Mouse (Mus musculus): ENCODE data around the gene Cs. TPM values are rescaled to one million over a fixed set of nuclear protein-coding genes. Genes with fewer than 3 reads are reported as not detected.
"Not testable (repeated sequence)": the region's sequence is repeated elsewhere in the genome, so short reads cannot be mapped to it uniquely, and the experiment has no call there.

Cs gene
- total RNA-seq, 2 experiments from 2014 or later: 277 to 286 TPM

DNA sequence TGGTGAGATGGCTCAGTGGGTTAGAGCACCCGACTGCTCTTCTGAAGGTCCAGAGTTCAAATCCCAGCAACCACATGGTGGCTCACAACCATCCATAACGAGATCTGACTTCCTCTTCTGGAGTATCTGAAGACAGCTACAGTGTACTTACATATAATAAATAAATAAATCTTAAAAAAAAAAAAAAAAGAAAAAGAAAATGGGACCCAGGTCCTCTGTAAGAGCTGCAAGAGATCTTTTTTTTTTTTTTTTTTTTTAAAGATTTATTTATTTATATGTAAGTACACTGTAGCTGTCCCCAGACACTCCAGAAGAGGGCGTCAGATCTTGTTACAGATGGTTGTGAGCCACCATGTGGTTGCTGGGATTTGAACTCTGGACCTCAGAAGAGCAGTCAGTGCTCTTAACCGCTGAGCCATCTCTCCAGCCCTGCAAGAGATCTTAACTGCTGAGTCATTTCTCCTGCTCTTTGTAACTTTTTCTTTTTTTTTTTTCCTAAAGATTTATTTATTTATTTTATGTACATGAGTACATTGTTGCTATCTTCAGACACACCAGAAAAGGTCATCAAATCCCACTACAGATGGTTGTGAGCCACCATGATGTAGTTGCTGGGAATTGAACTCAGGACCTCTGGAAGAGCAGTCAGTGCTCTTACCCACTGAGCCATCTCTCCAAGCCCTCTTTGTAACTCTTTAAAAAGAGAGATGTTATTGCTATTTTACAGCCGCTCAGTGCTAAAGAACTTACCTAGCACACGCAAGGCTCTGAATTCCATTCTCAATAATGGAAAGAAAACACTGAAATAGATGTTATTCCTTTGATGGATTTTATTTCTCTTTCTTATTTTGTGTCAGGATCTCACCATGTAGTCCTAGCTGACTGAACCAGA, 4.9 kb upstream of the Cs start:
- not testable (repeated sequence) for DNase-seq (ENCODE audit: low spot score in 2 of 2)

DNA sequence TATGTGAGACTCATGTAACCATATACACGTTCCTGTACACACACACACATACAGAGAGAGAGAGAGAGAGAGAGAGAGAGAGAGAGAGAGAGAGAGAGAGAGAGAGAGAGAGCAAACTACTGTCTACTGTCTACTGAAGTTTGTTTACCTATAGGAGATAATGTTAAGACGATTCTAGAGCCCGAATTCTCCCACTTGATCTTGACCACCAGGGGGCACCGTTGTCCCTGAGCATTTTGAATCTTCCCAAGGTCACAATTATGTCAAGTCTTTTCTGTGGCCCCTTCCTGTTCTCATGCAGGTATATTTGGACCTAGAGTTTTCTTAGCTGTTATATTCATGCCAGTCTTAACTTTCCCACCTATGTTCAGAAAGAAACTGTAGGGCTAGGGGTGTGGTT, 2.0 kb upstream of the Cs start:
- DNase-seq (ENCODE audit: low spot score in 2 of 2): peak; percentile 64 to 71

- no peak for DNase-seq (ENCODE audit: low spot score in 2 of 2)
These were observed 1.3 kb upstream of the Cs start for GRCm38 (mm10) chr10:128336195-128336594.

GRCm38 (mm10) chr10:128336597-128336996, 937 bp upstream of the Cs start:
- no peak for DNase-seq (ENCODE audit: low spot score in 2 of 2)

GRCm38 (mm10) chr10:128338415-128338814, 881 bp downstream of the Cs start:
- no peak for DNase-seq (ENCODE audit: low spot score in 2 of 2)

DNA sequence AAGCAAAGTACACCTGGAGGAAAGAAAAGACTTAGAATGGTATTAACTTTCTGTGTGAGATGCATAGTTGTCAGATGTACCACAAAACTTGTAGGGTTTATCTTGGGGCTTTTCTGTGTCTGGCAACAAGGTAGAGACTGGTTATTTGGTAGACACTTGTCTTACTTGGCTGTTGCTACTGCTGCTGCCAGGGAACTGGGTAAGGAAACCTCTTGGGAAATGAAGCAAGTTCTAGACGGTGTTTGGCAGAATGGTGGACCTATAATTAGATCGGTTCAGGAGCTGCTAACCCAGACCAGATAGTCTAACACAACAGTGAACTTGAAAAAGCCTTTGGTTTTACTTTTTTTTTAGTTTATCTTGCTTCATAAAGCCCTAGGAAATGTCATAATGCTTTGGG, 1.4 kb downstream of the Cs start:
- DNase-seq (ENCODE audit: low spot score in 2 of 2): no peak

- DNase-seq (ENCODE audit: low spot score in 2 of 2): no peak
These were observed 2.7 kb downstream of the Cs start for GRCm38 (mm10) chr10:128340257-128340656.

- no peak for DNase-seq (ENCODE audit: low spot score in 2 of 2)
These were observed 5.9 kb downstream of the Cs start for GRCm38 (mm10) chr10:128343436-128343835.

DNA sequence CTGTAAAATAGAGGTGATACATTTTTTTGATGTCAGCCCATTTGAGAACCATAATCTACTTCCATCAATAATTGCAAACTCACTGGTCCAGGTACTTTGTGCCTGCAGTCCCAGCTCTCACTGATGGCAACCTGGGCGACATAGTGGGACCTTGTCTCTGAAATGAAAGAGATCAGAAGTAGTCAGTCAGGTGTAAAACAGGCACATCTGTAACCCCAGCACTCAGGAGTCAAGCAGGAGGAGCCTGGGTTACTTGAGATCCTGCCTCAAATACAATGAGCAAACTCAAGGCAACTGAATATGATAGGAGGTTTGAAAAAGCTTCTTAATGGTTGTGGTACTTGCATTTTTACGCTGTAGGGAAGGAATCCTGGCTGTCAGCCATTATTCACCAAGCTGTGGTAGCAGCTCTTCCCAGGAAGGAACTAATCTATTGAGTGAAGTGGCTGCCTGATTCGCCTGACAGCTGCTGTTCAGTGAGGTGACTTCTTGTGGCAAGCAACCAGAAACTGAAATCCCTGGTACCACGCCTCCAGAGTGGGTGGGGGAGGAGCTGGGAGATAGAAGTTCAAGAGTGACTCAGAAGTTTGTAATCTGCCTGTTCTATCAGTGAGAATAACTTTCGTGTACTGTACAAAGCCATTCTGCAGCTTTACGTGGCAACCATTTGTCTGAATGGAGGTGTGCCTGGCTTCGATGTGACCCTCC, 7.2 kb downstream of the Cs start:
- peak; percentile 35 to 45 for DNase-seq (ENCODE audit: low spot score in 2 of 2)

DNA sequence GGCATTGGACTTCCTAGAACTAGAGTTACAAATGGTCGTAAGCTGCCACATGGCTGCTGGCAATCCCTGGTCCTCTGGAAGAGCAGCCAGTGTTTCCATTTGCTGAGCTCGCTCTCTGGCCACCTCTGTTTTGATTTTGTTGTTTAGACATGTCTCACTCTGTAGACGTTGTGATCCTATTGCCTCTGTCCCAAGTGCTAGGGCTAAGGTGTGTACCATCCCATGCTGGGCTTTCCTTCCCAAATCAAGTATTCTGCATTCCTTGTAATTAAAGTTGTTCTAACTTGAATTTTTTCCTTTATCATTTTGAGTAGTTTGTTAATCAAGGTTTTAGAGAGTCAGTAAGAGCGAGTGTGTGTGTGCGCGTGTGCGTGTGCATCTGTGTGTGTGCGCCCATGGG, 10.0 kb downstream of the Cs start:
- DNase-seq (ENCODE audit: low spot score in 2 of 2): no peak

DNA sequence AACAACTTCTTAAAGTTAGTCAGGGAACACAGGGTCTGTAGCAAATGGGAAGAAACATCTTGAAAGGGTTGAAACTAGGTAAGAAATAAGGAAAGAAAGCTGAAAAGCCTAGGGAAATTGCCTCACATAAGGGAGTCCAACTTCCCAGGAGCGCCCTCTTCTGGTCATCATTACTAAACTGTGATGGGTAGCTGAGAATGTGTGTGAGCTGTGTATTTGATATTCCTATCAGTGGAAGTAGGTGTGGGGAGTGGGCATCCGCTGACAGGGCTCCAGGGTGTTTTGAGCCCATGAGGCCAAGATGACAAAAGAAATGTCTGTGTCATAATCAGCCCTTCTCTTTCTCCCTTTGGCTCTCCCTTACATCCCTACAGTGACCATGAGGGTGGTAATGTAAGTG, 21.3 kb downstream of the Cs start:
- DNase-seq (ENCODE audit: low spot score in 2 of 2): peak; percentile 53 to 66

DNA sequence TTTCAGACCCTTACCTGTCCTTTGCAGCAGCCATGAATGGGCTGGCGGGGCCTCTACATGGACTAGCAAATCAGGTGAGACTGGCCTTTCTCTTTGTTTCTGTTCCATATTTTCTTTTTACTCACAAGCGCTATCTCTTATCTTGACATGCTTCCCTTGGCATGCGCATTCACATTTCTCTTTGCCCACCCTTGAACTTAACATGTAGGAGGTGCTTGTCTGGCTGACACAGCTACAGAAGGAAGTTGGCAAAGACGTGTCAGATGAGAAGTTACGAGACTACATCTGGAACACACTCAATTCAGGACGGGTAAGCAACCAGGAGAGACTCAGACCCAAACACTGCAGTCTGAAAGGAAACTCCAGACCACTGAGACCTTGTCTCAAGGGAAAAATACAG, 21.7 kb downstream of the Cs start:
- DNase-seq (ENCODE audit: low spot score in 2 of 2): no peak

- DNase-seq (ENCODE audit: low spot score in 2 of 2): no peak
These were observed 24.3 kb downstream of the Cs start for GRCm38 (mm10) chr10:128361836-128362235.

DNA sequence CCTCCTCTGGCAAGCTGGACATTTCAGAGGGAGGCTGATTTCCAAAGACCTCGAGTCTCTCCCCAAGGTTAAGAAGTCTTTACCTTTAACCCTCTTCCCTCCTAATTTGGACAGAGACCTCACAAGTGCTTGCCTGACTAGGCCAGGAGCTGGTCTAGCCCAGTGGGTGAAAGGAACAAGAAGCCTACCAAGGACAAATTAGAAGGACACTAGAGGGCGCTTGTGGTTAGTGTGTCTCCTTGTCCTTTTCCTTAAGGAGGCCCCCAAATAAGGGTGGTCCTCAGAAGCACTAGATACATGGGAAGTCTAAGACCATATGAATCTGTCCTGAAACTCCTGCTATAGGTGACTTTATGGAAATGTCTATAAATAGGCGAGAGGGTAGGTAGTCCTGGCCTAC, 25.0 kb downstream of the Cs start:
- DNase-seq (ENCODE audit: low spot score in 2 of 2): peak in 1 of 2 experiments; percentile 37

DNA sequence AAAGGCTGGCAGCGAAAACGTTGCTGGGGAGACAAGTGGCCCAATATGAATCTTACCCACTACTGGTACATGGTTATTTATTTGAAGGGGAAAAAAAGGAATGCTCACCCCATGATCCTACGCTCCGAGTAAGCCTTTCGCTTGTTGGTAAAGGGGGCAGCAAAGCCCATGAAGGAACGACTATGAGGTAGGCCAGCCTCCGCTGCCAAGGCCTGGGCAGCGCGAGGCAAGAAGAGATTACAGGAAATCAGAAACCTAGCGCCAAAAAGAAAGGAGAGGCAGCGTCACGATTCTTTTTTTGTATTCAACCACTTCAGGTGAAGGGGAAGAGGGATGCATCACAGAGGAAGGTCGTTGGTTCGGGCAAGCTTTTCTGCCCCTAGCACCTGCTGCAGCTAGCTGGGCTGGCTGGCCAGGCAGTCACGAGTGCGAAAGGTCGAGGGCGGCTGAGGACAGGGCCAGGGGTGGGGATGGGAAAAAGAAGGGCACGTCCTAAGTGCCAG, 30.4 kb downstream of the Cs start:
- no peak for DNase-seq (ENCODE audit: low spot score in 2 of 2)

GRCm38 (mm10) chr10:128368402-128369217, 31.1 kb downstream of the Cs start, which contains the start of gene Coq10a:
Gene Coq10a (minus strand): TSS chr10:128368997.
- DNase-seq (ENCODE audit: low spot score in 2 of 2): peak; percentile 89 to 91

DNA sequence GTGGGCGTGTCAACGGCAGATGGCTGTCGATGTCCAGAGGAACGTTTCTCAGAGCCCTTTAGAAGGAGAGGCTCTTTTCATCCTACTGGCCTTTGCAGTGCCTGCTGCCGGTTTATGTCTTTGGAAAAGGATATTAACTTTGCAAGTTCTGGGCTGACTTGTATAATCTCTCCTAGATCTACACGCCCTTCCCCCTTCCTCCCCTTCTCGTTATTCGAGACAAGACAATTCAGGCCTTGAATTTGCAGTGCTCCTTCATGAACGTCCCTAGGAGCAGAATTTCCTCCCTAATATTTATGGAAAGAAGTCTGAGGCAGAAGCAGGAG, 31.6 kb downstream of the Cs start:
- DNase-seq (ENCODE audit: low spot score in 2 of 2): no peak

DNA sequence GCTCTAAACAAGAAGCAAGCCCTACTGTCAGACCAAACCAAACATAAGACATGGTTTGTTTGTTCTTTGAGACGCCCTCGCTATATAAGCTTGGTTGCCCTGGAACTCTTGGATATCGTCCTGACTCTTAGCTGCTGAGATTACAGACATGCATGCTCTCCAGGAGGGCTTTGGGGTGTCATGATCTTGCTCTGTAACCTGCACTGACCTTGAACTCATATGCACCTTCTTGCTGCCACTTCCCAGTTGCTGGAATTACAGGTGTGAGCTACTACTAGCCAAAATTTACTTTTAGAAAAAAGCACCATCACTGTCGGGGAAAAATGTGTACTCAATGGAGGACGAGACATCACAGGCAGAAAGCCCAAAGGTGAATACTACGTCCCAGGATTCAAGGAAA, 32.1 kb downstream of the Cs start:
- DNase-seq (ENCODE audit: low spot score in 2 of 2): no peak

DNA sequence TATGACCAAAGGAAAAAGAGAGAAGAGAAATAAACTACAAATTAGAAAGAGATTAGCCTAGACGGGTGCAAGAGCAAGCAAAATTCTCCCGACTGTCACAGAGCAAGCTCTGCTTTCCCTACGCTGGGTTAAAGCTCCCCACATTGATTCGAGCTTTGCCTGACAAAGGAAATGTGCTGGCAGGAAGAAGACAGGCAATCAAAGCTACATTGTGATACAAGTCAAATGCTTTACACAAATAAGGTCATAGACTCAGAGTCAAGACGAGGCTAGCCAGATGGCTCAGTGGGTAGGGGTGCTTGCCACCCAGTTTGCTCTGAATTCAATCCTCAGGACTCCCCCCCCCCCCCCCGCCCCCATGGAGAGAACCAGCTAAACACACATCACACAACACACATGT, 32.5 kb downstream of the Cs start:
- DNase-seq (ENCODE audit: low spot score in 2 of 2): no peak

GRCm38 (mm10) chr10:128370601-128371000, 33.1 kb downstream of the Cs start:
- DNase-seq (ENCODE audit: low spot score in 2 of 2): no peak

DNA sequence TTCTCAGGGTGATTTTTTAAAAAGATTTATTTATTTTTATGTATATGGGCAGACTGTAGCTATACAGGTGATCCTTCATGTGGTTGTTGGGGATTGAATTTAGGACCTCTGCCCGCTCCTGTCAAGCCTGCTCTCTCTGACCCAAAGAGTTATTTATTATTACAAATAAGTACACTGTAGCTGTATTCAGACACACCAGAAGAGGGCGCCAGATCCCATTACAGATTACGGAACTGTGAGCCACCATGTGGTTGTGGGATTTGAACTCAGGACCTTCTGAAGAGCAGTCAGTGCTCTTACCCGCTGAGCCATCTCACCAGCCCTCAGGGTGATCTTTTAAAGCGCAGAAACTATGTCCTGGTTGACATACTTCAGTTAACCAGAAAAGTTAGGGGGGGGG, 34.6 kb downstream of the Cs start:
- DNase-seq (ENCODE audit: low spot score in 2 of 2): no peak

All from layer of hippocampus, postnatal 10 days (tissue).